Mouse (Mus musculus) liver, adult 2 months (tissue): ENCODE results near the gene Mllt10. TPM values are rescaled to one million over a fixed set of nuclear protein-coding genes. Genes with fewer than 3 reads are reported as not detected.

ENCODE experiments used
- DNase-seq: peaks from one replicate; pipeline ENCODE4 v3.0.0-alpha.2; 2011; ENCODE audit warnings: low read depth, low spot score; ENCODE audit errors: extremely low read depth
- H3K27ac ChIP-seq: fragments of 200-500 bp; replicated peaks from 2 replicates; pipeline ENCODE4 v1.5.1; 2012; ENCODE audit warnings: low read depth, mild to moderate bottlenecking, control low read depth, inconsistent platforms, low read length; ENCODE audit not compliant: insufficient read depth
- H3K27me3 ChIP-seq: fragments of 200-500 bp; 2 replicates; pipeline ENCODE4 v1.6.1; 2012; ENCODE audit warnings: mild to moderate bottlenecking, moderate library complexity, low read length, inconsistent platforms; ENCODE audit not compliant: control insufficient read depth, insufficient read depth
- H3K36me3 ChIP-seq: fragments of 200-500 bp; 2 replicates; pipeline ENCODE4 v1.6.1; 2012; ENCODE audit warnings: low read length, inconsistent platforms; ENCODE audit not compliant: control insufficient read depth, insufficient read depth
- H3K4me1 ChIP-seq: fragments of 200-500 bp; 2 replicates; pipeline ENCODE4 v1.6.1; 2011; ENCODE audit warnings: low read length; ENCODE audit not compliant: control insufficient read depth, insufficient read depth
- H3K4me3 ChIP-seq: fragments of 200-500 bp; 2 replicates; pipeline ENCODE4 v1.5.1; 2011; ENCODE audit warnings: low read depth, mild to moderate bottlenecking, control low read depth, low read length, moderate library complexity; ENCODE audit not compliant: insufficient read depth
- H3K79me2 ChIP-seq: fragments of 200-500 bp; 2 replicates; pipeline ENCODE4 v1.6.1; 2012; ENCODE audit warnings: inconsistent platforms, mild to moderate bottlenecking, low read length, moderate library complexity; ENCODE audit not compliant: control insufficient read depth, insufficient read depth
- H3K9ac ChIP-seq: fragments of 200-500 bp; 2 replicates; pipeline ENCODE4 v1.6.1; 2012; ENCODE audit warnings: low read depth, mild to moderate bottlenecking, control low read depth, inconsistent platforms, low read length
- CTCF ChIP-seq: fragments of 200-500 bp; IDR thresholded peaks from 2 replicates; pipeline ENCODE4 v1.5.1; 2011; ENCODE audit warnings: low read depth, low read length, control low read depth
- POLR2A ChIP-seq: fragments of 200-500 bp; IDR thresholded peaks from 2 replicates; pipeline ENCODE4 v1.6.1; 2011; ENCODE audit warnings: low read length, control low read depth; ENCODE audit not compliant: insufficient read depth; ENCODE audit errors: extremely low read depth
- WGBS: fragments of 180-500 bp; shearing (Covaris S2); methylation state at CpG from one replicate; pipeline ENCODE4 v1.1.7; 2018; 5-methylcytosine and 5-hydroxymethylcytosine counted together
- polyA plus RNA-seq: library from polyadenylated mRNA; depleted of rRNA; stranded (reverse); fragments of >200 nt; gene quantifications from 2 replicates; pipeline ENCODE4 v1.2.3, GENCODE M21; 2012; rRNA removed
- total RNA-seq: library from RNA; depleted of rRNA; stranded (reverse); fragments of >200 nt; gene quantifications from 2 replicates; pipeline ENCODE4 v1.2.3, GENCODE M21; 2014; rRNA removed

Gene Mllt10
- total and polyA plus RNA-seq, 2 experiments: 16.7 to 18.0 TPM

DNA sequence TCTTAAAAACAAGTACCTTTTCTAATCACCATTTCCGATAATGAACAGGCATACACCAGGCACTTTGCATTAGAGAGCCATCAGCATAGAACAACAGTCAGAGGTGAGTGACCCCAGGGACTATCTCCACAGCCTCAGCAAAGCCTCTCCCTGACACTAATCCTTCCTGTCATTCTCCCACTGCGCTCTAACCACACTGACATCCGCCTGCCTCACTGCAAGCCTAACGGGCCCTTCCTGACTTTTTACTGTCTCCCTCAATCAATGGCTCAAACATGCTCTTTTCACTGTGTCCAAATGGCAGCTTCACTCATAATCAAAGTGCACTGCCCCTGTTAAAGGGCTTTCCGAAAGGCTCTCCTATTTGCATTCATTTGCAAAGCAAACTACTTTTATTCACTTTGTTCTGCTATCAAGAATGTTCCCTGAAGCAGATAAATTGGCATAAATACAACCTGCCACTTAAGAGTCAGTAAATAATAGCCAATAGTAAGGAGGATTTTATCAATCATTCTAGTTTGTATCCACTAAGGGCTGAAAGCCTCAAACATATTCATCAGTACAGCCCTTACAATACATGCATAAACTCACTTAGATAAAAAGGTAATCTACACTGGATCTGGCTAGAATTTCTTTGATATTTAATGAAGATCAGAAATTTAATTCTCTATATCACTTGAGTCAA lies 178.0 kb downstream of the Mllt10 start:
- WGBS: 41% methylated on average over 5 of the region's 5 CpGs
- H3K27ac ChIP-seq: no peak overlapping the region
- H3K27me3 ChIP-seq: no peaks in the 10 kb centered on the region
- H3K79me2 ChIP-seq: no peaks in the 10 kb centered on the region
- DNase-seq: no peak
- no peak overlapping the region for H3K4me3 ChIP-seq
- H3K9ac ChIP-seq: no peak overlapping the region
- H3K4me1 ChIP-seq: no peaks in the 10 kb centered on the region; the same call in 1 of the 2 replicates
- peaks cover 4% of the 10 kb centered on the region; the same call in 1 of the 2 replicates for H3K36me3 ChIP-seq
- no peak for TF ChIP-seq POLR2A
- no peak for TF ChIP-seq CTCF

DNA sequence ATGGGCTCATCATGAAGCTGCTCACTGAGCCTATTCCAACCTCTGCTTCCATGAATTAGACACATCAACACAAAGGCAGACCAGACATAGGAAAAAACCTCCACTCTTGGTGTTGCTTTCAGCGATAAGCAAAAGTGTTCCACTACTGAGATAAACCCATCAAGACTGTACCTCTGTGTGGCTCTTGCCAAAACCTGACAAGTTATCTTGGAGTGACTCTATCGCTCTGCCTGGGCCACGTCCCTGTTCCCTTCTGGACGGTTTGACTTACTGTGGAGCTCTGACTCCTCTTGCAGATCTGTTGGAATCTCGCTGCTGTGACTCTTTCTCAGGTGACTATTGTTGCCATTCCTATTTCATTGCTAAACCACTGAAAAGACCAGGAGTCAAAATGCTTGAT lies 180.5 kb downstream of the Mllt10 start:
- WGBS: 96% methylated on average over 5 of the region's 5 CpGs
- peaks cover 4% of the 10 kb centered on the region; the same call in 1 of the 2 replicates for H3K36me3 ChIP-seq
- H3K27me3 ChIP-seq: no peaks in the 10 kb centered on the region
- no peak overlapping the region for H3K4me3 ChIP-seq
- DNase-seq: no peak
- no peaks in the 10 kb centered on the region for H3K4me1 ChIP-seq
- TF ChIP-seq POLR2A: no peak
- no peak for TF ChIP-seq CTCF
- no peak overlapping the region for H3K27ac ChIP-seq
- H3K79me2 ChIP-seq: no peaks in the 10 kb centered on the region
- H3K9ac ChIP-seq: no peak overlapping the region

DNA sequence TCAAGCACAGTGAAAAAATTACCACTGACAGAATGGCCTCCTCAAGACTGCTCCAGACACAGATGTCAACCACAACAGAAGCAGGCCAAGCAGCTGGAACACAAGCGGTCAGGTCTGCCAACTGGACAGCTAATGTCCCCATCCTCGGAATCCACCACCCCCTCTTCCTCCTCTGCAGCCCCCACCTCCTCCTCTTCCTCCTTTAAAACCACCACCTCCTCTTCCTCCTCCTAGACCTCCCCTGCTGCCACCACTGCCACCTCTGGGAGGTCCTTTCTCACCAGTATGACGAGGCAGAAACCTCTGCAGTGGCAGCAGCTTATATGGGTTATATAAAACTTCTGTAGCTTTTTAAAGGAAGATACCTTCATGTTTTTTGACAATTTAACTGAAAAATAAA lies 194.2 kb downstream of the Mllt10 start:
- Histone ChIP-seq H3K27me3 (no peaks in the 10 kb centered on the region), H3K27ac (no peak overlapping the region), H3K79me2 (no peaks in the 10 kb centered on the region), H3K4me1 (no peaks in the 10 kb centered on the region), H3K9ac (no peak overlapping the region), H3K36me3 (no peaks in the 10 kb centered on the region), H3K4me3 (no peak overlapping the region)
- DNase-seq: no peak
- WGBS: 96% methylated on average over 3 of the region's 3 CpGs
- TF ChIP-seq POLR2A: no peak
- TF ChIP-seq CTCF: no peak

Other genes starting within 250 kb of the Mllt10 start
- not detected in 2 replicates for gene H2al2a, start 58.3 kb upstream of the Mllt10 start, total RNA-seq
- gene H2al2a, start 58.3 kb upstream of the Mllt10 start, polyA plus RNA-seq: not detected in 2 replicates
- 2.3 and 2.8 TPM in 2 replicates for gene A930004D18Rik, start 17.5 kb upstream of the Mllt10 start, total RNA-seq
- 1.4 and 1.9 TPM in 2 replicates for gene A930004D18Rik, start 17.5 kb upstream of the Mllt10 start, polyA plus RNA-seq
- gene Skida1, start 6.2 kb upstream of the Mllt10 start, total RNA-seq: 0.47 and 1.3 TPM in 2 replicates
- 0.24 and 0.33 TPM in 2 replicates for gene Skida1, start 6.2 kb upstream of the Mllt10 start, polyA plus RNA-seq